Mouse (Mus musculus): ENCODE results near the gene Gpha2.

GRCm38 (mm10) chr19:6227864-6228263 lies 1.7 kb downstream of the Gpha2 start:
- TF ChIP-seq BHLHE40 (IDR thresholded peaks at IDR 0.05; ENCODE audit: low read depth, low read length) = no peak
- TF ChIP-seq CTCF (conservative IDR thresholded peaks at IDR 0.05 in 1 of 2, IDR thresholded peaks at IDR 0.05 in 1 of 2; ENCODE audit: low read depth in 2 of 2, low read length in 2 of 2) = no peak
- TF ChIP-seq POLR2A (IDR thresholded peaks at IDR 0.05; ENCODE audit: low read depth, low read length) = no peak
- no peak for TF ChIP-seq NELFE (IDR thresholded peaks at IDR 0.05; ENCODE audit: low read depth, low read length)
- TF ChIP-seq GABPA (IDR thresholded peaks at IDR 0.05; ENCODE audit: insufficient replicate concordance, low read depth, low read length) = no peak
- no peak for TF ChIP-seq ELF1 (IDR thresholded peaks at IDR 0.05; ENCODE audit: low read depth, low read length)
- no peak for TF ChIP-seq EP300 (IDR thresholded peaks at IDR 0.05; ENCODE audit: low read length)
- TF ChIP-seq KAT2A (IDR thresholded peaks at IDR 0.05; ENCODE audit: insufficient replicate concordance, low read length) = no peak

All from CH12.LX (cell line).